Mouse (Mus musculus) forebrain, postnatal 0 days (tissue): ENCODE measurements around the gene Tnfaip8l1. TPM values are rescaled to one million over a fixed set of nuclear protein-coding genes. Genes with fewer than 3 reads are reported as not detected.

Experiments
- ATAC-seq: fragments of 200-750 bp; cut with Nextera tagmentation; 2 replicates; pipeline ENCODE4 v1.8.0; 2017; ENCODE audit warnings: mild to moderate bottlenecking, moderate library complexity
- DNase-seq: peaks from one replicate; pipeline ENCODE4 v3.0.0-alpha.2; 2015
- H3K27ac ChIP-seq: fragments of 300-500 bp; sonication (generic); 2 replicates; pipeline ENCODE4 v1.5.1; 2014; ENCODE audit warnings: low read depth, mild to moderate bottlenecking, antibody characterized with exemption, low read length, moderate library complexity, mixed read lengths
- H3K27me3 ChIP-seq: fragments of 300-500 bp; sonication (generic); 2 replicates; pipeline ENCODE4 v1.6.1; 2014; ENCODE audit warnings: mild to moderate bottlenecking, low read length, mixed read lengths; ENCODE audit not compliant: insufficient read depth
- H3K36me3 ChIP-seq: fragments of 300-500 bp; sonication (generic); 2 replicates; pipeline ENCODE4 v1.6.1; 2014; ENCODE audit warnings: mild to moderate bottlenecking, moderate library complexity; ENCODE audit not compliant: insufficient read depth
- H3K4me1 ChIP-seq: fragments of 300-500 bp; sonication (generic); 2 replicates; pipeline ENCODE4 v1.6.1; 2014; ENCODE audit warnings: antibody characterized with exemption; ENCODE audit not compliant: insufficient read depth
- H3K4me2 ChIP-seq: fragments of 300-500 bp; sonication (generic); 2 replicates; pipeline ENCODE4 v1.6.1; 2014; ENCODE audit warnings: low read depth, mild to moderate bottlenecking, moderate library complexity
- H3K4me3 ChIP-seq: fragments of 300-500 bp; sonication (generic); 2 replicates; pipeline ENCODE4 v1.5.1; 2014; ENCODE audit warnings: low read depth, low read length, mixed read lengths
- H3K9ac ChIP-seq: fragments of 300-500 bp; sonication (generic); 2 replicates; pipeline ENCODE4 v1.6.1; 2014; ENCODE audit warnings: mild to moderate bottlenecking
- H3K9me3 ChIP-seq: fragments of 300-500 bp; sonication (generic); 2 replicates; pipeline ENCODE4 v1.6.1; 2016; ENCODE audit warnings: low read length
- CTCF ChIP-seq: sonication (generic); IDR thresholded peaks from 2 replicates; pipeline ENCODE4 v1.5.1; 2016; ENCODE audit warnings: antibody characterized with exemption, control low read depth, low read depth
- WGBS: fragments of 180-500 bp; shearing (Covaris S2); extraction: QIAGEN DNeasy Blood & Tissue Kit; methylation state at CpG from one replicate; pipeline ENCODE4 v1.1.7; 2014; 5-methylcytosine and 5-hydroxymethylcytosine counted together
- polyA plus RNA-seq: library from polyadenylated mRNA; unstranded; fragments of >200 nt; fragmentation: Nextera tagmentation; extraction: Ambion mirVana; gene quantifications from 2 replicates; pipeline ENCODE4 v1.2.1, GENCODE M21; 2015
- total RNA-seq: library from RNA; depleted of rRNA; stranded (reverse); fragments of >200 nt; gene quantifications from 2 replicates; pipeline ENCODE4 v1.2.3, GENCODE M21; 2014

The Tnfaip8l1 gene
- total and polyA plus RNA-seq, 2 experiments from 2014 or later: 8.6 to 11.0 TPM

DNA sequence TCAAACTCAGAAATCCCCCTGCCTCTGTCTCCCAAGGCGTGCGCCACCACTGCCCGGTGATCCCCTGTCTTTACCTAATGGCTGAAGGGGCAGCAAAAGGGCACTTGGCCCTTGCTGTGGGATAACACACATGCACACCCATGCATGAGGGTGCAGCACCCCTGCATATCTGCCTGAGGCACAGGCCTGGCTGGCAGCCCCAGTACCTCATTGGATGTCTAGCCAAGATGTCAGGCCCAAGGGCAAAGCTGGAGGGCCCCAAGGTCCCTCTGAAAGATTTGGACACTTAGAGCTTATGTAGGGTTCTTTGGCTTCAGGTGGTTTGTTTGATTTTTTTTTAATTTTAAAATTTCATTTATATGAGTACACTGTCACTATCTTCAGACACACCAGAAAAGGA lies 13.1 kb downstream of the Tnfaip8l1 start:
- no peaks in the 10 kb centered on the region for H3K9me3 ChIP-seq
- no peaks in the 10 kb centered on the region for H3K4me1 ChIP-seq
- no peak for TF ChIP-seq CTCF
- ATAC-seq (no peak), DNase-seq (no peak)
- WGBS: 95% methylated on average over 3 of the region's 3 CpGs
- H3K36me3 ChIP-seq: peaks cover 51% of the 10 kb centered on the region
- no peak overlapping the region for H3K4me3 ChIP-seq
- no peak overlapping the region for H3K9ac ChIP-seq
- H3K27ac ChIP-seq: no peak overlapping the region
- H3K4me2 ChIP-seq: no peak overlapping the region
- H3K27me3 ChIP-seq: no peaks in the 10 kb centered on the region

DNA sequence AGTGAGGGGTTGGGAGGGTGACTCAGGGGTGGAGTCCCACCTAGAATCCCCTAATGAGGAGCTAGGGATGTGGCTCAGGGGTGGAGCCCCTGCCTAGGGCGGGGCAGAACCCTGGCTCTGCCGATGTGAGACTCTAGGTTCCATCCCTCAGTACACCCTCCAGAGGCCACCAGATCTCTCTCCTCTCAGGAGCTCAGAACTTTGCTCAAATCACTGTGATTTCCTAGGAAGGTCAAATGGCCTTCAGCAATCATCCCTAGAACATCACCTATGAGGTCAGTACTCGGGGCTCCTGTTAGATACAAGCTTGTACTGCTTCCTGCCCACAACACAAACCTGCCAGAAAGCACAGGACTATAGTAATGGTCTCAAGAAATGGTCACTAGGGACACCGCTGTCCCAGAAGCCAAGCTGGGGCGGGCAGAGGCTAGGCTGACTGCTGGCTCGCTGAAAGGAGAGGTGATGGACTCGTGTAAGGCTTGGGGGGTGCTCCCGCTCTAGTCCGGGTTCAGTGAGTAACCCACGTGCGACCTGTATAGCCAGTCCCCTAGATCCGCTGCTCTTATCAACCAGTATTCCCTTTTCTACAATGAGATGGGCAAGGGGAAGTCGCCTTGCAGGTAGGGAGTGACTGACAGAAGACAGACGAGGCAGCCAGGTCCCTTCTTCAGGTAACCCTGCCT lies 20.8 kb downstream of the Tnfaip8l1 start:
- Histone ChIP-seq H3K27me3 (no peaks in the 10 kb centered on the region), H3K36me3 (peaks cover 44% of the 10 kb centered on the region), H3K4me3 (peak overlapping the region; percentile 89), H3K4me1 (peaks cover 9% of the 10 kb centered on the region), H3K27ac (peak overlapping the region; percentile 64), H3K9ac (peak overlapping the region; percentile 75), H3K9me3 (no peaks in the 10 kb centered on the region), H3K4me2 (peak overlapping the region; percentile 91)
- no peak for TF ChIP-seq CTCF
- 2% methylated on average over 14 of the region's 14 CpGs for WGBS
- DNase-seq: no peak
- ATAC-seq: peak; percentile 35

DNA sequence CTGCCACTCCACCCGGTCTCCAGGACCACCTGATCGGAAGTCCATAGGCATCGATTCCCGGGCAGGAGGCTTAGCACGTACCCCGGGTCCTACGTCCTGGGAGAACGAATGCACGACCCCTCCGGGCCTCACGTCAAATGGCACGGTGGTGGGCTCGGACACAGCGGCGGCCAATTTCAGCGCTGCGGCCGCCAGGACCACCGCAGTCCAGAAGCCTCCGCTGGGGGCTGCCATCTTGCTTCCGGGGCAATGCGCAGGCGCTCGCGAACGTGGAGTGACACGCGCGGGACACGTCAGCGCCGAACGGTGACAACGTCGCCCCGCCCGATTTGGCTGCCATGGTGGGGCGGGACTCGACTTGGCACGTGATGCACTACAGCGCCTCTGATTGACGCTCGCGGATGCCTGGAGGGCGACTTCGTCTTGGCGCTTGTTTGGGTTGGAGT lies 21.4 kb downstream of the Tnfaip8l1 start, which contains the start of gene Mydgf:
TSS of gene Mydgf (minus strand) at position 263 of the 446 bp plus-strand sequence.
- Histone ChIP-seq H3K27ac (peak within 1 kb of the TSS; percentile 64), H3K4me1 (peaks cover 9% of the 10 kb centered on the region), H3K4me2 (peak within 1 kb of the TSS; percentile 91), H3K9ac (peak within 1 kb of the TSS; percentile 75), H3K27me3 (no peaks in the 10 kb centered on the region), H3K4me3 (peak within 1 kb of the TSS; percentile 89), H3K9me3 (no peaks in the 10 kb centered on the region), H3K36me3 (peaks cover 48% of the 10 kb centered on the region)
- ATAC-seq (peak; percentile 99), DNase-seq (peak; percentile 98)
- 1% methylated on average over 47 of the region's 47 CpGs for WGBS
- TF ChIP-seq CTCF: peak; percentile 35

DNA sequence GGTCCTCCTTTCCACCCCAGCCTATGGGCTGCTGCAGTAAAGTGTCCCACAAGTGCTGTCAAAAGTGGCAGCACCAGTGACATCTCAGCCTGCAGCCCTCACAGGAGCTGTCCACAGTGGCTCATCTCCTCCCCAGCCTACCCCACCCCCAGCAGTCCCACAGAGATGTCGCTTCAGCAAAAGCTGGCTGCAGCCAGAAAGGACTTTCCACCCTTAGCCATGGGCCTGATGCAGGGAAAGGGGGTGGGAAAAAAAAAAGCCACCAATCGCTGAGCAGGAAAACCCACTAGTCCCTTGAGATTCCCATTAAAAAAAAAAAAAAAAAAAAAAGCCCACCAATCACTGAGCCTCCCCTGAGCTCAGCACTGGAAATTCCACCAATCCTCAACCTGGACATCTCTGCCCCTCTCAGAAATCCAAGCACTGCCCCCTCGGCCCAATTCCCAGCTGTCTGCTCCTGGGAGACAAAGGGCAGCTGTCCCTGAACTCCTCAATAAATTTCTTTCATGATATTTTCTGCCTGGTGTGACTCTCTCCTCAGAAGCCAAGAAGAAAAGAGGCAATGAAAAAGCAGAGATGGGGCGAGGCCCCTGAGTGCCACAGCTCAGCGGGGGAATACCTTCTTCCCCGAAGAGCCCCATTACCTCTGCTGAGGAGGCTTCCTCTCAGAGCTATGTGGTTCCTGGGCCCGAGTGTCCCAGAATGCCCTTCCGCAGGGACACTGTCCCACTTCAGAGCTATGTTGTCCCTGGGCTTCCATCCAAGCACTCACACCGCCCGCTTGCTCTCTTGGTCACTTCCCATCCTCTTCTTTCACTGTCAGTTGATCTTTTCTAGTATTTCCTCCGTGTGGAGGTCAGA lies 23.2 kb downstream of the Tnfaip8l1 start:
- peak overlapping the region; percentile 29; the same call in 1 of the 2 replicates for H3K27ac ChIP-seq
- ATAC-seq (no peak), DNase-seq (no peak)
- no peaks in the 10 kb centered on the region for H3K27me3 ChIP-seq
- H3K9ac ChIP-seq: no peak overlapping the region
- peaks cover 9% of the 10 kb centered on the region for H3K4me1 ChIP-seq
- peaks cover 44% of the 10 kb centered on the region for H3K36me3 ChIP-seq
- H3K9me3 ChIP-seq: no peaks in the 10 kb centered on the region
- WGBS: 37% methylated on average over 11 of the region's 11 CpGs
- no peak for TF ChIP-seq CTCF
- H3K4me3 ChIP-seq: no peak overlapping the region
- H3K4me2 ChIP-seq: no peak overlapping the region

DNA sequence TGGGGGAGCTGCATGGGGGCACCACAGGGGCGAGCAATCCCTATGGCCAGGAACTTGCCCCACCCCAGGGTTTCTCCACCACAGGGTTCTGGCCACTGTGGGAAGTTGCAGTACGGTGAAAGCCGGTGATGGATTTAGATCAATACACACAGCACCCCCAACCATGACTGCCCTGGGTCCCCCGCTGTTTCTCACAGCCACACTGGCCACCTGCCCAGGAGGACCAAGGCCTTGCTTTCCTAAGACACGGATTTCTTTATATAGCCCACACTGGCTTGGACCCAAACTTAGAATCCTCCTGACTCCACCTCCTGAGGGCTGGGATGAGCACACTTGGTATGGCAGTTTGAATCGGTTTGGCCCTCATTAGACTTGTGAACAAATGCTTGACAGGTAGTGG lies 29.0 kb downstream of the Tnfaip8l1 start:
- TF ChIP-seq CTCF: no peak

DNA sequence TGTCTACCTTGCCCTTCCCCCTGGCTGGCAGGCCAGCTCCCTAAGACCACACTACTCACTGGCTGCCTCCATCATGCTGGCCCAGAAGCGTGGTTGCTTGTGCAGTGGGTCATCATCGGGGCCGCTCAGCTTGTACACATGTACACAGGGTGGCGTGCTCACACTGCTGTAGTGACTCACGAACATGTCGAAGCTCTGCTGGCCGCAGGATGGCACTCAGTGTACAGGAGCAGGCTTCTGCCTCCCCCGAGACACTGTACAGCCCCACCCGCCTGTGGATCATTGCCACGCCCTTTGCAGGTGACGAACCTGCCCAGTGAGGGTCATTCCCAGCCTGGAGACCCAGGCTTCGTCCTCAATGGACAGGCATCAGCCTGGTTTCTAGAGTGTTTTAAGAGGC lies 32.1 kb downstream of the Tnfaip8l1 start:
- Histone ChIP-seq H3K4me3 (no peak overlapping the region), H3K4me2 (no peak overlapping the region), H3K9ac (no peak overlapping the region), H3K27me3 (no peaks in the 10 kb centered on the region), H3K36me3 (peaks cover 92% of the 10 kb centered on the region), H3K9me3 (no peaks in the 10 kb centered on the region), H3K4me1 (no peaks in the 10 kb centered on the region), H3K27ac (no peak overlapping the region)
- 92% methylated on average over 12 of the region's 12 CpGs for WGBS
- no peak for TF ChIP-seq CTCF
- DNase-seq (no peak), ATAC-seq (no peak)

More for the DNA sequence above, 29.0 kb downstream of the Tnfaip8l1 start:
- no peak for DNase-seq
- ATAC-seq: no peak
- no peaks in the 10 kb centered on the region for H3K4me1 ChIP-seq
- no peaks in the 10 kb centered on the region for H3K9me3 ChIP-seq
- no peak overlapping the region for H3K27ac ChIP-seq
- WGBS: 83% methylated on average over 6 of the region's 6 CpGs
- H3K27me3 ChIP-seq: no peaks in the 10 kb centered on the region
- no peak overlapping the region for H3K4me3 ChIP-seq
- H3K36me3 ChIP-seq: peaks cover 88% of the 10 kb centered on the region
- no peak overlapping the region for H3K4me2 ChIP-seq
- H3K9ac ChIP-seq: no peak overlapping the region

DNA sequence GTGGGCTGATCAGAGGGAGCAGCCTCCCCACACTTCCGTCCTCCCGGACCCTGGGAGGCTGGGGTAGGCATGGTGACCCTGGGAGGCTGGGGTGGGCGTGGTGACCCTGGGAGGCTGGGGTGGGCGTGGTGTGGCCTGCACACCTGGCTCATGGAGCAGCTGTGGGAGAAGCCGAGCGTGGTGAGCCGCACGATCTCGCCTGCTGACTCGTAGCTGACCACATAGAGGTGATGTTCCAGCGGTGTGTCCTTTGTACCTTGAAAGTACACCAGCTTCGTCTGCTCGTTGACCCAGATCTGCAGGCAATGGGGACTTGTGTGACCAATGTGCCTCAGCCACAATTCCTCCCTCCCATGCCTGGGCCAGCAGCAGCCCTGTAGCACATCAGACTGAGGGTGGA lies 32.5 kb downstream of the Tnfaip8l1 start:
- no peak overlapping the region for H3K4me2 ChIP-seq
- H3K4me3 ChIP-seq: no peak overlapping the region
- no peak for ATAC-seq
- no peaks in the 10 kb centered on the region for H3K9me3 ChIP-seq
- peaks cover 89% of the 10 kb centered on the region for H3K36me3 ChIP-seq
- no peaks in the 10 kb centered on the region for H3K4me1 ChIP-seq
- TF ChIP-seq CTCF: no peak
- no peaks in the 10 kb centered on the region for H3K27me3 ChIP-seq
- H3K9ac ChIP-seq: no peak overlapping the region
- no peak overlapping the region for H3K27ac ChIP-seq
- no peak for DNase-seq
- 92% methylated on average over 13 of the region's 13 CpGs for WGBS
